Mouse (Mus musculus) MEL (cell line): ENCODE data around the gene Slc16a13. TPM values are rescaled to one million over a fixed set of nuclear protein-coding genes. Genes with fewer than 3 reads are reported as not detected.

Source experiments
- DNase-seq: peaks from one replicate; pipeline ENCODE4 v3.0.0; 2011; ENCODE audit warnings: low read depth, low spot score
- H3K27ac ChIP-seq: 2 replicates; pipeline ENCODE4 v1.5.1; 2012; ENCODE audit warnings: low read depth, mild to moderate bottlenecking, control low read depth, low read length, moderate library complexity; ENCODE audit not compliant: control insufficient read depth
- H3K27me3 ChIP-seq, 2 experiments: fragments of 150-350 bp in 1 of 2; sonication (generic) in 1 of 2; 2 replicates each; pipeline ENCODE4 v1.6.1; 2012; ENCODE audit warnings: low read length in 2 of 2, mild to moderate bottlenecking in 2 of 2, improper control_type of control experiment in 1 of 2, moderate library complexity in 1 of 2; ENCODE audit not compliant: insufficient read depth in 2 of 2, control insufficient read depth in 1 of 2
- H3K36me3 ChIP-seq, 2 experiments: 2 replicates each; pipeline ENCODE4 v1.6.1; 2012 to 2014; ENCODE audit warnings: low read length in 2 of 2, improper control_type of control experiment in 1 of 2, inconsistent platforms in 1 of 2, mild to moderate bottlenecking in 1 of 2; ENCODE audit not compliant: insufficient read depth in 2 of 2, control insufficient read depth in 1 of 2
- H3K4me1 ChIP-seq, 2 experiments: fragments of 150-350 bp in 1 of 2; sonication (generic) in 1 of 2; 2 replicates each; pipeline ENCODE4 v1.6.1; 2012; ENCODE audit warnings: low read length in 2 of 2, improper control_type of control experiment in 1 of 2, mild to moderate bottlenecking in 1 of 2; ENCODE audit not compliant: insufficient read depth in 2 of 2, control insufficient read depth in 1 of 2
- H3K4me3 ChIP-seq, 2 experiments: fragments of 150-350 bp in 1 of 2; sonication (generic) in 1 of 2; 2 replicates each; pipeline ENCODE4 v1.5.1; 2012; ENCODE audit warnings: low read depth in 2 of 2, low read length in 2 of 2, mild to moderate bottlenecking in 2 of 2, moderate library complexity in 2 of 2, control low read depth in 1 of 2, improper control_type of control experiment in 1 of 2; ENCODE audit not compliant: control insufficient read depth in 1 of 2, insufficient read depth in 1 of 2
- H3K79me2 ChIP-seq: 2 replicates; pipeline ENCODE4 v1.6.1; 2012; ENCODE audit warnings: mild to moderate bottlenecking, low read length, moderate library complexity; ENCODE audit not compliant: control insufficient read depth, poor library complexity, insufficient read depth
- H3K9ac ChIP-seq: 2 replicates; pipeline ENCODE4 v1.6.1; 2012; ENCODE audit warnings: low read depth, mild to moderate bottlenecking, control low read depth, low read length, moderate library complexity; ENCODE audit not compliant: control insufficient read depth, poor library complexity, severe bottlenecking
- H3K9me3 ChIP-seq: fragments of 150-350 bp; sonication (generic); replicated peaks from 2 replicates; pipeline ENCODE4 v1.6.1; 2012; ENCODE audit warnings: mild to moderate bottlenecking, low read length, improper control_type of control experiment, moderate library complexity; ENCODE audit not compliant: insufficient read depth
- CHD1 ChIP-seq: IDR thresholded peaks from 2 replicates; pipeline ENCODE4 v1.6.1; 2012; ENCODE audit warnings: low read depth, mild to moderate bottlenecking, inconsistent platforms, low read length, improper control_type of control experiment
- CTCF ChIP-seq, 3 experiments: IDR thresholded peaks in 2 of 3; conservative IDR thresholded peaks in 1 of 3; 2 replicates each; pipeline ENCODE4 v1.5.1; 2011 to 2012; ENCODE audit warnings: low read length in 3 of 3, low read depth in 2 of 3, mild to moderate bottlenecking in 2 of 3, improper control_type of control experiment in 1 of 3, inconsistent platforms in 1 of 3, mixed read lengths in 1 of 3, moderate library complexity in 1 of 3; ENCODE audit not compliant: control insufficient read depth in 1 of 3, insufficient read depth in 1 of 3, poor library complexity in 1 of 3, severe bottlenecking in 1 of 3
- EP300 ChIP-seq, 2 experiments: IDR thresholded peaks; 2 replicates each; pipeline ENCODE4 v1.6.1; 2011; ENCODE audit warnings: improper control_type of control experiment in 2 of 2, low read length in 2 of 2, low read depth in 1 of 2, mild to moderate bottlenecking in 1 of 2
- GATA1 ChIP-seq: IDR thresholded peaks from 2 replicates; pipeline ENCODE4 v1.6.1; 2011; ENCODE audit warnings: low read depth, low read length, improper control_type of control experiment
- HCFC1 ChIP-seq: IDR thresholded peaks from 2 replicates; pipeline ENCODE4 v1.6.1; 2012; ENCODE audit warnings: low read depth, mild to moderate bottlenecking, inconsistent platforms, low read length, improper control_type of control experiment, moderate library complexity
- JUND ChIP-seq: IDR thresholded peaks from 2 replicates; pipeline ENCODE4 v1.6.1; 2011; ENCODE audit warnings: low read depth, mild to moderate bottlenecking, improper control_type of control experiment, low read length
- MAZ ChIP-seq: IDR thresholded peaks from 2 replicates; pipeline ENCODE4 v1.6.1; 2012; ENCODE audit warnings: low read depth, mild to moderate bottlenecking, inconsistent platforms, low read length, improper control_type of control experiment
- MXI1 ChIP-seq: IDR thresholded peaks from 2 replicates; pipeline ENCODE4 v1.6.1; 2011; ENCODE audit warnings: mild to moderate bottlenecking, low read depth, low read length, improper control_type of control experiment
- MYB ChIP-seq: IDR thresholded peaks from 2 replicates; pipeline ENCODE4 v1.6.1; 2011; ENCODE audit warnings: mild to moderate bottlenecking, low read depth, low read length, improper control_type of control experiment
- NELFE ChIP-seq: IDR thresholded peaks from 2 replicates; pipeline ENCODE4 v1.6.1; 2011; ENCODE audit warnings: low read depth, low read length, improper control_type of control experiment
- POLR2A ChIP-seq, 2 experiments: IDR thresholded peaks; 2 replicates each; pipeline ENCODE4 v1.6.1; 2011 to 2012; ENCODE audit warnings: low read length in 2 of 2, mild to moderate bottlenecking in 2 of 2, control low read depth in 1 of 2, improper control_type of control experiment in 1 of 2, low read depth in 1 of 2, moderate library complexity in 1 of 2; ENCODE audit not compliant: control insufficient read depth in 1 of 2, insufficient read depth in 1 of 2, poor library complexity in 1 of 2
- RCOR1 ChIP-seq: IDR thresholded peaks from 2 replicates; pipeline ENCODE4 v1.6.1; 2012; ENCODE audit warnings: low read depth, mild to moderate bottlenecking, inconsistent platforms, low read length, improper control_type of control experiment
- SIN3A ChIP-seq: IDR thresholded peaks from 2 replicates; pipeline ENCODE4 v1.6.1; 2012; ENCODE audit warnings: low read length, improper control_type of control experiment, inconsistent platforms
- TBP ChIP-seq: IDR thresholded peaks from 2 replicates; pipeline ENCODE4 v1.8.0; 2011; ENCODE audit warnings: low read depth, low read length, improper control_type of control experiment
- TCF12 ChIP-seq: IDR thresholded peaks from 2 replicates; pipeline ENCODE4 v1.6.1; 2014; ENCODE audit warnings: low read depth, mild to moderate bottlenecking, inconsistent platforms, low read length, improper control_type of control experiment, moderate library complexity
- USF2 ChIP-seq, 2 experiments: IDR thresholded peaks; 2 replicates each; pipeline ENCODE4 v1.6.1; 2011 to 2012; ENCODE audit warnings: improper control_type of control experiment in 2 of 2, low read length in 2 of 2, borderline replicate concordance in 1 of 2, inconsistent platforms in 1 of 2, low read depth in 1 of 2, mild to moderate bottlenecking in 1 of 2; ENCODE audit not compliant: insufficient read depth in 1 of 2
- polyA plus RNA-seq, 2 experiments: library from polyadenylated mRNA; stranded (reverse) in 1 of 2; unstranded in 1 of 2; fragments of >175 nt in 1 of 2; fragments of >200 nt in 1 of 2; gene quantifications; 2 replicates each; pipeline versions ENCODE4 v1.2.1 to v1.2.4; 2012; ENCODE audit warnings: low replicate concordance in 2 of 2, low read depth in 1 of 2; ENCODE audit not compliant: insufficient read length in 2 of 2, insufficient read depth in 1 of 2, missing spikeins in 1 of 2
- total RNA-seq: library from RNA; depleted of rRNA; stranded (reverse); fragments of 300-350 nt; gene quantifications from 2 replicates; pipeline ENCODE4 v1.2.3, GENCODE M21; 2012

The Slc16a13 gene
- total and polyA plus RNA-seq, 3 experiments, result 4.2 to 7.9 TPM; not detected in 1

DNA sequence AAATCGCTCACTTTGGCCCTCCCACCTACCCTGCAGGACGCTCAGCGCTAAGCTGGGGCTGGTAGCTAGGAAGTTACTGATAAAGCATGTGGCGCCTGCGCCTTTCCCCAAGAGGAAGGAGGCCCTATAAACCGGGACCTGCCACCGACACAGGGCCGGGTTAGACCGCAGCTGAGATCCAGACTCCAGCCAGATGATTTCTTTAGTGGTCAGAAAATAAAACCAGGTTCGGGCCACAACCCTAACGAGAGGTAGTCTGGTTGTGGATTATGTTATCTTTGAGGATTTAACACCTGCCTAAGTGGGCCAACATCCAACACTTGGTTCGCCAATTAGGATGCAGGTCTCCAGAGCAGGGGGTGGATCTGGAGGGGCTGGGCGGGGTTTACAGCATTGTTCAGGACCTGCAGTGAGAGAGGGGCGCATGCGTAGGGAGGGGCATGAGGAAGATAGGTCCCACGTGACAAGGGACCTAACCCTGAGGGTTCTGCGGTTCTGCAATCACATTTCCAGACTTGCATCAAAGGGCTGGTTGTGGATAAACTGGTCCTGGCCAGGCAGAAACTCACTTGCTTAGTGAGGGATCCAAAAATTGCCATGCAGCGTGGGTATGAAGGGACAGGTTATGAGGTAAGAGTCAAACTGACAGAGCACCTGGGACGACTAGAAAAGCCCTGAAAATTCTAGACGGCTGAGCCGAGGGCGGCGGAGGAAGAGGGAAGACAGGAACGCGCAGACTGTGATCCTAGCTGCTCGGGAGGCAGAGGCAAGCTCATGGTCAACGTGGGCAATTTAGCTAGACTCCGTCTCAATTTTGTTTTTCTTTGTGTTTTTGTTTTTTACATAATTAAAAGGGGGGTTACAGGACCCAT, at the start of gene Slc16a13 (continued):
- TF ChIP-seq TCF12, result peak; percentile 78
- TF ChIP-seq MXI1, result peak; percentile 94
- TF ChIP-seq HCFC1, result peak; percentile 62; the same call in 1 of the 2 replicates
- TF ChIP-seq CHD1, result no peak
- TF ChIP-seq JUND, result no peak
- TF ChIP-seq, all 39 proteins: peak for 23

DNA sequence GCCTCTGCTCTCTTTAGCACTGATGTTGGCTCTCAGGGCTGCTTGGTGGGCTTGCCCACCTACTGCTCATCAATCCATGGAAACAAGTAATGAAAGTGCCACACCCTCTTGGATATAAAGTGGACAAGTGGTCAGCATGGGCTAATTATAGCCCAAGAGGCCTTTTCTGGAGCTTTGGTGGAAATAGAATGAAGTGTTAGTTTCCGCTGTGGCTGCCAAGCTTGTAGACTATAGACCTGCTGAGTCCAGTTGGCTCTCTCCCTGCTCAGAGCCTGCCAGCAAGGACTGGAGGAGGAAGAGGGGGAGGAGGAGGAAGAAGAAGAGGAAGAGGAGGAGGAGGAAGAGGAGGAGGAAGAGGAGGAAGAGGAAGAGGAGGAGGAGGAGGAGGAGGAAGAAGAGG, 45.5 kb upstream of the Slc16a13 start:
- Histone ChIP-seq H3K27me3 (peaks cover 5 to 19% of the 10 kb centered on the region in 2 experiments), H3K9me3 (no peaks in the 10 kb centered on the region), H3K36me3 (no peaks in the 10 kb centered on the region), H3K79me2 (no peaks in the 10 kb centered on the region), H3K27ac (no peak overlapping the region), H3K4me3 (no peak overlapping the region), H3K9ac (no peak overlapping the region), H3K4me1 (0 out of 4 replicates have a peak, but pooled peaks cover 0 to 2% of the 10 kb centered on the region in 2 experiments)
- no peak for DNase-seq
- TF ChIP-seq NELFE, result no peak
- TF ChIP-seq SIN3A, result no peak
- TF ChIP-seq USF2 (IDR thresholded peaks at IDR 0.05; ENCODE audit: borderline replicate concordance in 1 of 2, insufficient read depth in 1 of 2, low read depth in 1 of 2, low read length in 2 of 2), result no peak
- TF ChIP-seq EP300 (IDR thresholded peaks at IDR 0.05; ENCODE audit: low read depth in 1 of 2, low read length in 2 of 2), result no peak
- TF ChIP-seq RCOR1, result no peak
- no peak for TF ChIP-seq CTCF (IDR thresholded peaks at IDR 0.05 in 2 of 3, conservative IDR thresholded peaks at IDR 0.05 in 1 of 3; ENCODE audit: control insufficient read depth in 1 of 3, insufficient read depth in 1 of 3, low read depth in 2 of 3, low read length in 3 of 3, poor library complexity in 1 of 3, severe bottlenecking in 1 of 3)
- TF ChIP-seq MYB, result no peak
- no peak for TF ChIP-seq MAZ
- no peak for TF ChIP-seq GATA1

DNA sequence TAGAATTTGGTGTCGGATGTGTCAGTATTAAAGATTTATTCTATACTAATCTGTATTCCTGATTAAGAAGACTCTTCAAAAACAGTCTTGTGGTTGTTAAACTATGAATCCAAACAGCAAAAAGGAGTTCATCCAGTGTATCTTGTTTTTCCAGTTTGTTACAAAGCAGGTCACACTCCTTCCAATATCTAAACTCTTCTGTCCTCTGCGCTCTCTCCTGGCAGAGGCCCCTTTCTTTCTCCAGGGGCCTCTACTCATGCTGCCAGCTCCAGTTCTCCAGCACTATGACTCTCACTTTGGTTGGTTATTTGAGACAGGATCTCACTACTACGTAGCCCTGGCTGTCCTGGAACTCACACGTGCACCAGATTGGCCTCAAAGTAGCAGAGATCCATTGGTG, 45.0 kb upstream of the Slc16a13 start:
- no peaks in the 10 kb centered on the region for H3K79me2 ChIP-seq
- H3K27me3 ChIP-seq, result peaks cover 6 to 20% of the 10 kb centered on the region in 2 experiments
- 0 out of 4 replicates have a peak, but pooled peaks cover 0 to 2% of the 10 kb centered on the region in 2 experiments for H3K4me1 ChIP-seq
- no peak for DNase-seq
- no peak overlapping the region for H3K4me3 ChIP-seq
- H3K9ac ChIP-seq, result no peak overlapping the region
- no peak overlapping the region for H3K27ac ChIP-seq
- no peaks in the 10 kb centered on the region for H3K9me3 ChIP-seq
- H3K36me3 ChIP-seq, result no peaks in the 10 kb centered on the region
- TF ChIP-seq SIN3A (no peak), GATA1 (no peak), NELFE (no peak), TBP (no peak), POLR2A (IDR thresholded peaks at IDR 0.05; ENCODE audit: control insufficient read depth in 1 of 2, insufficient read depth in 1 of 2, low read depth in 1 of 2, low read length in 2 of 2, poor library complexity in 1 of 2) (no peak)
- TF ChIP-seq, all 39 proteins: peak for 0
